Mouse (Mus musculus): ENCODE measurements around the gene Gm21863.
"Not testable (repeated sequence)": the region's sequence is repeated elsewhere in the genome, so short reads cannot be mapped to it uniquely, and the experiment has no call there.

The Gm21863 gene

DNA sequence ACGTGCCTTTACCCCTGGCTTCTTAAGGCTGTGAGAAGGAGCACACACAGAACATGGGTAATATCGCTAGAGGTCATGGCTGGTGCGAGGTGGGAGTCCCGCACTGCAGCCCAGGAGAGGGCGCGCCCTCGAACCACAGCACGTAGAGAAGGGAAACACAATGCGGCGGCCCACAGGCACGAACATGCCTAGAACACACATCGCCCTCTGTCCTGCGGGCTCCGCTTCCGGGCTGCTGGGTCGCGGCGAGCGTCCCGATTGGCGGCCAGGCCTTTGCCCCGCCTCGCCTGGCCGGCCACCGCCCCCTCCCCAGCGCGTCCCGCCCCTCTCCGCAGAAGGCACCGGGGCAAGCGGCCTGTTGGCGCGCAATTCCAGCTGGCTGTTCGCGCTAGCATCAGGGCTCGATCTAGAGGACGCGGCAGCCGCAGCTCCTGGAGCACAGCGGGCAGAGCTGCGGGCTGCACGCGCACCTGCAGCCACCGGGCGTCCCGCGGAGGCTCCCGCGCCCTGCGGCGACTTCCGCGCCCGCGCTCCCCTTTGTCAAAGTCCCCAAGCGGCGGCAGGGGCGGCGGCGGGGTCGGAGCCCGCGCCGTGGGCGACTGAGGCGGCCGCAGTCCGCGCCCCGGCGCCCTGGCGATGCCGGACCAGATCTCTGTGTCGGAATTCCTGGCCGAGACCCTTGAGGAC, at the start of gene Gm21863:
Gene Gm21863, plus strand, starts transcription at position 637 of the 687 bp plus-strand sequence.
- not testable (repeated sequence) for DNase-seq

DNA sequence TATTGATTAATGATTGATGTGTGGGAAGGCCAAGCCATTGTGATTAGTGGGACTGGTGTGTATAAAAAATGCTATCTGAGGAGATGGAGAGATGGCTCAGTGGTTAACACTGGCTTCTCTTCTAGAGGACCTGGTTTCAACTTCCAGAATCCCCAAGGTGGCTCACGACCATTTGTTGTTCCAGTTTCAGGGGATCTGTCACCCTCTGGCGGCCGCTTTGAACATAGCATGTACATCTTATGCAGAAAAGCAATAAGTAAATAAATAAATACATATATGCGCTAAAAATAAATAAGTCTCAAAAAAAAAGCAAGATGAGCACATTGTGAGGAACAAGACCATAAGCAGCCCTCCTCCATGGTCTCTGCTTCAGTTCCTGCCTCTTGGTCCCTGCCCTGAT, 26.3 kb upstream of the Gm21863 start:
- DNase-seq, result not testable (repeated sequence)
